Mouse (Mus musculus) megakaryocyte progenitor cell, adult 5-6 weeks (primary cell): Measurements from ENCODE around the gene Fam209. TPM values are rescaled to one million over a fixed set of nuclear protein-coding genes. Genes with fewer than 3 reads are reported as not detected.

Experiments used
- total RNA-seq, 2 experiments: library from RNA; stranded (forward) in 1 of 2; stranded (reverse) in 1 of 2; fragments of 157-497, 149-512 nt in 1 of 2; fragments of 200-1000 nt in 1 of 2; gene quantifications; 2 replicates each; pipeline versions ENCODE4 v1.2.3 to v1.2.4; 2015 to 2017

Fam209 gene
- total RNA-seq, 2 experiments from 2014 or later: 0.22 to 2.0 TPM

Other genes starting within 250 kb of the Fam209 start
- not detected in 2 replicates for gene Mc3r, start 224.0 kb upstream of the Fam209 start, total RNA-seq (2015)
- not detected in 2 replicates for gene Mc3r, start 224.0 kb upstream of the Fam209 start, total RNA-seq (2017)
- 3.5 and 4.1 TPM in 2 replicates for gene Fam210b, start 127.0 kb upstream of the Fam209 start, total RNA-seq (2015)
- gene Fam210b, start 127.0 kb upstream of the Fam209 start, total RNA-seq (2017): 2.2 and 2.4 TPM in 2 replicates
- gene Aurka, start 102.0 kb upstream of the Fam209 start, total RNA-seq (2015): 48.7 and 50.9 TPM in 2 replicates
- 86.9 and 90.2 TPM in 2 replicates for gene Aurka, start 102.0 kb upstream of the Fam209 start, total RNA-seq (2017)
- gene Cstf1, start 101.8 kb upstream of the Fam209 start, total RNA-seq (2015): 28.4 and 35.7 TPM in 2 replicates
- 41.0 and 41.8 TPM in 2 replicates for gene Cstf1, start 101.8 kb upstream of the Fam209 start, total RNA-seq (2017)
- 1.4 and 2.1 TPM in 2 replicates for gene Cass4, start 78.7 kb upstream of the Fam209 start, total RNA-seq (2015)
- gene Cass4, start 78.7 kb upstream of the Fam209 start, total RNA-seq (2017): 1.00 and 2.1 TPM in 2 replicates
- 27.6 and 29.6 TPM in 2 replicates for gene Rtf2, start 32.0 kb upstream of the Fam209 start, total RNA-seq (2015)
- 146 and 199 TPM in 2 replicates for gene Rtf2, start 32.0 kb upstream of the Fam209 start, total RNA-seq (2017)
- gene Gcnt7, start 13.9 kb upstream of the Fam209 start, total RNA-seq (2015): not detected in 2 replicates
- 0.07 TPM in 1 of 2 replicates, not detected in the other for gene Gcnt7, start 13.9 kb upstream of the Fam209 start, total RNA-seq (2017)
- not detected in 2 replicates for gene Tfap2c, start 77.1 kb downstream of the Fam209 start, total RNA-seq (2015)
- not detected in 2 replicates for gene Tfap2c, start 77.1 kb downstream of the Fam209 start, total RNA-seq (2017)